Mouse (Mus musculus): ENCODE measurements around the gene Usp6nl. TPM values are rescaled to one million over a fixed set of nuclear protein-coding genes. Genes with fewer than 3 reads are reported as not detected.

Gene Usp6nl
- polyA plus RNA-seq, 1 experiment: 17.9 TPM

DNA sequence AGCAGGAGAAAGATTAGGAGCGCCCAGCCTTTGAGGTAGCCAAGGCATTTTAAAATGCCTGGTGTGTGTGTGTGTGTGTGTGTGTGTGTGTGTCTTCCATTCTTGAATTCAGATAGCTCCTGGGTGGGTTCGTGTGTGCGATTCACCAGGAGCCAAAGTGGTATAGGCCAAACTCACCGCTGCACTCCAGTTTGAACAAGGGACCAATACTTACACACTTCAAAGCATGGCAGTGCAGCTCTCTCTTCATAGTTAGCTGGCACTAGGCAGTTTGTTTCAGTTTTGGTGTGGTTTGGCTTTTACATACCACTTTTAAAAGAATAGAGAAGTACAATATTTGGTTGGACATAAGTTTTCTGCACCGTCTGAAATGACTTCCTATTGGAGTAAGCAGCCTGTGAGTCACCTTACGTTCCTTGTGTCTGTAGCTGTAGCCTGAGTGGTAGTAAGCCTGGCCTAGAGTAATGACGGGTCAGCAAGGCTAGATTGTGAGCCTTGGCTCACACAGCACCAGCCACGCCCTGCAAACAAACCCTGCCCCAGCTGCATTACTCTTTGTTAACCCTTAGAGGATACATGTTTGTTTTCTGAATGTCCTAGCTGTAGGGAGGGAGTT lies 56.2 kb downstream of the Usp6nl start:
- no peak for DNase-seq (ENCODE audit: low read depth)
- TF ChIP-seq CTCF (IDR thresholded peaks at IDR 0.05; ENCODE audit: borderline replicate concordance, extremely low read depth, insufficient read depth, insufficient read length) (no peak), POLR2A (IDR thresholded peaks at IDR 0.05; ENCODE audit: borderline replicate concordance, extremely low read depth, insufficient read depth, insufficient read length, poor library complexity, severe bottlenecking) (no peak)

DNA sequence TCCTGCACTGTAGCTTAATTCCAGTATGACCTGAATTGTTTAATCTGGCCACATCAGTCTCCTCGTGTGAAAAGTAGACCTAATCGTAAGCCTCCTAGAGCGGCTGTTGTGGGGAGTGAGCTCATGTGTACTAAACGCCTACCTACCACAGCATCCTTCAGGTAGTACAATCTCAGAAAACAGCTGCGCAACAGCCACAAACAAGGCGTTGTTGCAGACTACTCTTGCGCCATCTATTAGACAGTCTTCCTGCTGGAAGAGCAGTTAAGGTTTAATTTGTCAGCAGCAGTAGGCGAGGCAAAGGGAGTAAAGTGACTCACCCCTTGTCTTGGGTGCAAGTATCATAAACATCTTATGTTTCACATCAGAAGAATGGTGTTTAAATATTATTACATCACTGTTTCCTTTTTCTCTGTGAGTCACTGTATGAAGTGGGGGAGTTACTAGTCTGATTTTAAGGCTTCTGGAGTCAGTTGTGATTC lies 57.3 kb downstream of the Usp6nl start:
- TF ChIP-seq CTCF (IDR thresholded peaks at IDR 0.05; ENCODE audit: borderline replicate concordance, extremely low read depth, insufficient read depth, insufficient read length) (no peak), POLR2A (IDR thresholded peaks at IDR 0.05; ENCODE audit: borderline replicate concordance, extremely low read depth, insufficient read depth, insufficient read length, poor library complexity, severe bottlenecking) (no peak)

DNA sequence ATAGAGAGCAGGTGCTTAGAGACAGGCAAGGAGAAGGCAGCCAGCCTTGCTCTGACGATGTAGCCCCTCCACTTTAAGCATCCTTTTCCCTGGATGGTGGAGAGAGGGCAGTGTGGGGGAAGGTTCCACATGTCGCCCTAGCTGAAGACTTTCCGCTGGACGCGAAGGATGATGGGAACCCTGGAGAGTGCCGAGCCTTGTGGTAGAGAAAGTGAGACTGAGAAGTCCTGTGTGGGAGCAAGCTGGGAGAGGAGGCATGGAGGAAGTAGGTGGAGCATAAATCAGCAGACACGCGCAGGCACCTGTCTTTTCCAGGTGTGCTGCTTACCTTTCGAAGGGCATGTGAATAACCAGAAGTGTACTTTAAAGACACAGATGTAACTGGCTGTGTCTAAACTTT lies 57.9 kb downstream of the Usp6nl start:
- no peak for DNase-seq (ENCODE audit: low read depth)
- TF ChIP-seq POLR2A (IDR thresholded peaks at IDR 0.05; ENCODE audit: borderline replicate concordance, extremely low read depth, insufficient read depth, insufficient read length, poor library complexity, severe bottlenecking) (no peak), CTCF (IDR thresholded peaks at IDR 0.05; ENCODE audit: borderline replicate concordance, extremely low read depth, insufficient read depth, insufficient read length) (no peak)

More for the DNA sequence above, 57.3 kb downstream of the Usp6nl start:
- DNase-seq (ENCODE audit: low read depth): no peak

DNA sequence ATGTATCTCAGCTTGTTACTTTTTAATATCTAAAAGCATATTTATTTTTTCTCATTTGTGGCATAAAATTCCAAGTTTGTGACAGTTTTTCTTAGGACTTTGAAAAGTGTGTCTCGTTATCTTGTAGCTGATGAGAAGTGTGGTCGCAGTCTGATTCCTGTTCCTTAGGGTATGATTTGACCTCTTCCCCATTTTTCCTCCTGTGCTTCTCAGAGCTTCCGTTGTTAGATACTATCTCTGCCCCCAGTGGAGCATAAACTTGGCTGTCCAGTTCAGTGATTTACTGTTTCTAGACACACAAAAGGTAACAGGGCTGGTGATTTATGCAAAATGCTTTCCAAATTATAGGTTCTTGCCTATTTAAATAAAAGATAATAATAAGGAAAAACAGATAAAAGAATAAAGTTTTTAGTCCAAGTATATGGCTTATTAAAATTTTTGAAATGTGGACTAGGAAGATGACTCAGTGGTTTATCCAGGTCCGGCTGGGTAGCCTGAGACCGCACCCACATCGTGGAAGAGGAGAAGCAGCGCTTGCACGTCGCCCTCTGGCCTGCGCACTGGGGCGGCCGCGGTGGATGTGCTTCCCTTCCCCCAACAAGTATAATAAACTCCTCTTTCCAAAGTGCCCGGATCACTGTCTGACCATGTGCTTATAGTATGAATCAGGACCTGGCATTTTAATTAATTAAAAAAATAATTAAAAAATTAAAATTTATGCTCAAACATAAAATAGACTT lies 62.1 kb downstream of the Usp6nl start:
- no peak for TF ChIP-seq CTCF (IDR thresholded peaks at IDR 0.05; ENCODE audit: borderline replicate concordance, extremely low read depth, insufficient read depth, insufficient read length)
- TF ChIP-seq POLR2A (IDR thresholded peaks at IDR 0.05; ENCODE audit: borderline replicate concordance, extremely low read depth, insufficient read depth, insufficient read length, poor library complexity, severe bottlenecking): no peak
- no peak for DNase-seq (ENCODE audit: low read depth)

DNA sequence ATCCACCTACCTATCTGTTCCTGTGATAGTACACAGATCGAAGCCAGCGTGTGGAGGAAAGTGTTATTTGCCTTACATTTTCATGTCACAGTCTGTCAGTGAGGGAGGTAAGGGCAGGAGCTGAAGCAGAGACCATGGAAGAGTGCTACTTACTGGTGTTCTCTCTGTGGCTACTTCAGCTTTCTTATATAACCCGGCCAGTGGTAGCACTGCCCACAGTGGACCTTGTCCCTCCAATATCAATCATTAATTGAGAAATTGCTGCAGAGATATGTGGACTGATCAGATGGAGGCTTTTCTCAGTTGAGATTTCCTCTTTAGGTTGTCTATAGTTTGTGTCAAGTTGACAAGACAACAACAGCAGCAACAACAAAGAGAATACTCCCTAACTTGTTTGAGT lies 66.7 kb downstream of the Usp6nl start:
- DNase-seq (ENCODE audit: low read depth): no peak
- no peak for TF ChIP-seq CTCF (IDR thresholded peaks at IDR 0.05; ENCODE audit: borderline replicate concordance, extremely low read depth, insufficient read depth, insufficient read length)
- TF ChIP-seq POLR2A (IDR thresholded peaks at IDR 0.05; ENCODE audit: borderline replicate concordance, extremely low read depth, insufficient read depth, insufficient read length, poor library complexity, severe bottlenecking): no peak

DNA sequence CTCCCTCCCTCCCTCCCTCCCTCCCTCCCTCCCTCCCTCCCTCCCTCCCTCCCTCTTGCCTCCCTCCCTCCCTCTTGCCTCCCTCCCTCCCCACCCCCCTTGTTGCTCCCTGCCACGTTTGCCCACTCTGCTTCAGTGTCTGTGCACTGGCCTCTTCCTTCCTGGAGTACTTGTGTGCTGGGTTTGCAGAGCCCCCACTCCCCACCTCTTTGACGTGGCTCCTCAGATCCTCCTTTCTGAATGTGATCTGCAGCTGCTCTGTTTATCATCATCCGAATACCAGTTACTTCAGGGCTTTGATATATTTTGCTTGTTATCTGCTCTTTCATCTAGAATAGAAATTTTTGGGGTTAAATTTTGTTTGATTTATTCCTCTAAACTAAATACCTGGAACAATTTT lies 68.8 kb downstream of the Usp6nl start:
- no peak for TF ChIP-seq CTCF (IDR thresholded peaks at IDR 0.05; ENCODE audit: borderline replicate concordance, extremely low read depth, insufficient read depth, insufficient read length)
- no peak for TF ChIP-seq POLR2A (IDR thresholded peaks at IDR 0.05; ENCODE audit: borderline replicate concordance, extremely low read depth, insufficient read depth, insufficient read length, poor library complexity, severe bottlenecking)

DNA sequence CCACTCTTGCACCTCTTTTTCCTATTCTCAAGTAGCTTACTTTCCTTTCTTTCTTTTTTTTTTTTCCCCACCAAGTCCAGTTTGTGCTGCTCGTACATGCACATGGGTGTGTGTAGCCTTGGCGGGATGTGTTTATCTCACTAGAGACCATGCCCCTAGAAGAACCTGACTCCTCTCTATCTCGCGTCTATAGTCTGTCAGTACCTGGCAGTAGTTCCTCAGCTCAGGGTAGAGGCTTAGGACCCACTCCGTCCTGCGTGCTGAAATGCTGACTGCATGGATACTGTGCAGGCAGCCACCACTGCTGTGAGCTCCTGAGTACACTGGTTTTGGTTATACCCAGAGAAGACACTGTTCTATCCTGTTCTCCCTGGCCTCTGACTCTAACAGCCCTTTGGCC lies 69.5 kb downstream of the Usp6nl start:
- TF ChIP-seq POLR2A (IDR thresholded peaks at IDR 0.05; ENCODE audit: borderline replicate concordance, extremely low read depth, insufficient read depth, insufficient read length, poor library complexity, severe bottlenecking) (no peak), CTCF (IDR thresholded peaks at IDR 0.05; ENCODE audit: borderline replicate concordance, extremely low read depth, insufficient read depth, insufficient read length) (no peak)

More for the DNA sequence above, 68.8 kb downstream of the Usp6nl start:
- DNase-seq (ENCODE audit: low read depth): no peak

DNA sequence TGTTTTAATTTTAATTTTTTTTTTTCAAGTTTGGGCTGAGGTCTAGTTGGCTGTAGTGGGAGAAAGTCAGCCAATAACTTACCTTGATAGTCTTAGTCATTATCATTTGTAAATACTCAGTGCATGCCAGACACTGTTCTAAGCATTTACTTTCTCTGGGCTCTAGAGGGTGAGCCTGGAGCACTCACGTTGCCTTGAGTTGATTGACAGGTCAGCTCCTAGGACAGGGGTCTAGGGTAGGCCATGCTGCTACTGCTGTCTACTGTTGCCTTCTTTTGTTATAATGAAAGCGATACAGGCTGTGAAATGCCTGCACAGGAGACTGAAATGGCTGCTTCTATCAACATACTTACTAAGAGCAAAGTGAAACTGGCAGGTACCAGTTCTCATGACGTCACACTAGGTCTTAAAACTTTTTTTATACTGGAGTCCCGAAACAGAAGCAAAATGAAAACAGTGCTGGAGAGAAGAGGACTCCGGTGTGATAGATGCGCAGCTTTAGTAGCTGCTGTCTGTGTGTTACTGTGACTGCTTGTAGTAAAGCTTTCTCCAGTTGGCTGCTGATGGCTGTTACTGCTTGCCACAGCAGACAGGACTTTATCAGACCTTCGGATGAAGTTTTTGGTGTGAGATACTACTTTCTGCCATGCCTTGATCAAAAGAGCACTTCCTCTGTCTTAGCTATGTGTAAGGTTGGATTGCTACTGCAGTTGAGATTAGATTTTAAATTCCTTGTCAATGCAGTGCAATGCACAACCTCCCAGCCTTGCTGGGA lies 73.6 kb downstream of the Usp6nl start:
- TF ChIP-seq POLR2A (IDR thresholded peaks at IDR 0.05; ENCODE audit: borderline replicate concordance, extremely low read depth, insufficient read depth, insufficient read length, poor library complexity, severe bottlenecking) (no peak), CTCF (IDR thresholded peaks at IDR 0.05; ENCODE audit: borderline replicate concordance, extremely low read depth, insufficient read depth, insufficient read length) (no peak)
- no peak for DNase-seq (ENCODE audit: low read depth)

More for the DNA sequence above, 69.5 kb downstream of the Usp6nl start:
- no peak for DNase-seq (ENCODE audit: low read depth)

DNA sequence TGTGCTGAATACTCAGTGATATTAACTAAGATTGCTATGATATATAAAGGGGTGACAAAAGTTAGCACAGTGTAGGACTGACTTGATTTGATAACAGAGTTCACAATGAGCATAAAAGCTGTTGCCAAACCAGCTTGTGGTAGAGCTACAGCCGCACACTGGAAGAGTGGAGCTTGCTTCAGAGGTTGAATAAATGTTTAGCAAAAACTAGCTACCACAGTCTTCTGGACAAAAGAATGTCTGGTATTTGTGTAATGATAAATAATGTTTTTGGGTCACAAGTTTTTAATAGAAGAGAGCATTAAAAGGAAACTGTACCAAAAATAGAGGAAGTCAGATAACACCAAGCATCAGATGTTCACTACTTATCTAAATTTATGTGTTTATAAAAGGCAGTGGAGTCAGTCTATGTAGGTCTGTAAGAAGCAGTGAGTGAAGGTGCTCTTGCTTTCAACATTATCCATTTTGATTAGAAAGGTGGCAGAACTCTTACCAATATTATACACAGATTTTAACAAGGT lies 74.2 kb downstream of the Usp6nl start:
- DNase-seq (ENCODE audit: low read depth): no peak
- TF ChIP-seq POLR2A (IDR thresholded peaks at IDR 0.05; ENCODE audit: borderline replicate concordance, extremely low read depth, insufficient read depth, insufficient read length, poor library complexity, severe bottlenecking) (no peak), CTCF (IDR thresholded peaks at IDR 0.05; ENCODE audit: borderline replicate concordance, extremely low read depth, insufficient read depth, insufficient read length) (no peak)

DNA sequence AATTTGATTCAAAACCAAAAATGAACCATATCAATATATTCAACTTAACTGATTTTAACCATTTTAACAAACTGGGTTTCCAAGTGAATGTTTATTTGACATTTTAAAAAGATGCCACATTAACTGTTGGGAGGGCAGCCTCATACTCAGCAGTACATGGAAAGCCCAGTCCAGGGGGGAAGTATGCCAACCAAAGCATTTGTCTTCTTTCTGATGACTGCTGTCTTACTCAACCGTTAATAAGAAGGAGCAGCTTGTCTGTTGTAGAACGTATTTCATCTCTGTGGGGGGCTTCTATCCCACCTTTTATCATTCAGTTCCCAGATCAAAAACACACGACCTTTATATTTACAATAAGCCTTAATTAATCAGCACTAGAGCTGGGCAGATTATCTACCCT lies 74.7 kb downstream of the Usp6nl start:
- no peak for TF ChIP-seq POLR2A (IDR thresholded peaks at IDR 0.05; ENCODE audit: borderline replicate concordance, extremely low read depth, insufficient read depth, insufficient read length, poor library complexity, severe bottlenecking)
- TF ChIP-seq CTCF (IDR thresholded peaks at IDR 0.05; ENCODE audit: borderline replicate concordance, extremely low read depth, insufficient read depth, insufficient read length): no peak
- DNase-seq (ENCODE audit: low read depth): peak; percentile 35

DNA sequence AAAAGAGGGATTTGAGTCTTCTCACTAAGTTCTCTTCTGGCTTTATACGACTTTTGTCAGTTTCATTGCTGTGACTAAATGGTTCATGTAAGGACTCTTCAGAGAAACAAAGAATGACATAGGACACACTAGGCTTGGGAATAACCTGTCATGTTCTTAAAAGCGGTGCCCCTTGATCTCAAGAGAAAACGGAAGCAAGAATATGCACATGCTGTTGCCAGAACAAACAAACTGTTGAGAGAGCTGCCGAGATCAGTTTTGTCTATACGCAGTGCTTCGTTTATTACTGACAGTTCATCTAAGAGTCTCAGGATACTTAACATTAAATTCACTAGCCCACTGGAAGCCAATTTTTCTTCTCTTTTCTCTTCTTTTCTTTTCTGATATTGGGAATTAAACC lies 76.4 kb downstream of the Usp6nl start:
- DNase-seq (ENCODE audit: low read depth): no peak
- TF ChIP-seq POLR2A (IDR thresholded peaks at IDR 0.05; ENCODE audit: borderline replicate concordance, extremely low read depth, insufficient read depth, insufficient read length, poor library complexity, severe bottlenecking) (no peak), CTCF (IDR thresholded peaks at IDR 0.05; ENCODE audit: borderline replicate concordance, extremely low read depth, insufficient read depth, insufficient read length) (no peak)
